Mouse (Mus musculus) lung, postnatal 0 days (tissue): ENCODE data around the gene Ccdc154.

ENCODE experiments used
- CTCF ChIP-seq: IDR thresholded peaks from 2 replicates; pipeline ENCODE4 v1.5.1; 2016; ENCODE audit warnings: antibody characterized with exemption, mild to moderate bottlenecking
- EP300 ChIP-seq: IDR thresholded peaks from 2 replicates; pipeline ENCODE4 v1.6.1; 2016; ENCODE audit warnings: antibody characterized with exemption, mild to moderate bottlenecking, control low read depth

DNA sequence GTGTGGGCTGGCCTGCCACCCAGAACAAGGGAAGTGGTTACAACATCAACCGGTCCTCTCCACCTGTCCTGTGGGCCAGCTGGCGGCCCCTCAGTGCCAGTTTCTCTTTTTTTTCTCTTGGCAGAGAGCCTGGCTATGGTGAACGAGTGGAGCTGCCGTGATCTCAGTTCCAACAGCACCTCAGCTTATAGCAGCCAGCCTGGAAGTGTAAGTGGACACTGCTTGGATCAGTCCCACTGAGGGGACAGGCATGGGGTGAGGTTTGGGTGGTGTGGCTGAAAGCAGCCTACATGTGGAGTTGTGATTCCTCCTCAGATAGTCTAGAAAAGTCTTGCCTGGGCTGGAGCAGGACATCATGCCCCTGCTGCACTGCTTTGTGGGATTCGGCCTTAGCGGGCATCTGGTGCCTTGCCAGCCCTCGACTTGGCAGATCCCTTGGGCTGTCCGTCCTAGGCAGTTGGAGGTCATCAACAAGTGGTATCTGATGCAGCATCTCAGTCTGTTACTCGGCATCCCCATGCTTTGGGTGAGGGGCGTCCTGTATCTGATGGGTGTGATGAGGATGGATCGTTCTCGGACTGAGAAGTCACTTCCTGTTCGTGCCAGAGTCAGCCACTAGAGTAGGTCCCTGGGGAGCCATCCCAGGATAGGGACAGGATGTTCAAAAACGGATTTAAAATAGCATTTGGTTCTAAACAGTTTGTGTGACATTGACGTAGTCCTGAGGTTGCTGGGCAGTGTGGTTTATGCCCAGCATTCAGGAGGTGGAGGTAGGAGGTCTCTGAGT, 48.6 kb downstream of the Ccdc154 start:
- no peak for TF ChIP-seq CTCF
- no peak for TF ChIP-seq EP300
